Mouse (Mus musculus) spleen, postnatal 14 days (tissue): ENCODE measurements around the gene Zmynd8.
A peak's percentile ranks its signal among the peaks of the same experiment; 100 is the strongest.
"Not testable (repeated sequence)": the region's sequence is repeated elsewhere in the genome, so short reads cannot be mapped to it uniquely, and the experiment has no call there.

Source experiments
- DNase-seq, 2 experiments: peaks; one replicate each; pipeline ENCODE4 v3.0.0; 2021 to 2022; ENCODE audit warnings: low spot score in 2 of 2

The Zmynd8 gene

DNA sequence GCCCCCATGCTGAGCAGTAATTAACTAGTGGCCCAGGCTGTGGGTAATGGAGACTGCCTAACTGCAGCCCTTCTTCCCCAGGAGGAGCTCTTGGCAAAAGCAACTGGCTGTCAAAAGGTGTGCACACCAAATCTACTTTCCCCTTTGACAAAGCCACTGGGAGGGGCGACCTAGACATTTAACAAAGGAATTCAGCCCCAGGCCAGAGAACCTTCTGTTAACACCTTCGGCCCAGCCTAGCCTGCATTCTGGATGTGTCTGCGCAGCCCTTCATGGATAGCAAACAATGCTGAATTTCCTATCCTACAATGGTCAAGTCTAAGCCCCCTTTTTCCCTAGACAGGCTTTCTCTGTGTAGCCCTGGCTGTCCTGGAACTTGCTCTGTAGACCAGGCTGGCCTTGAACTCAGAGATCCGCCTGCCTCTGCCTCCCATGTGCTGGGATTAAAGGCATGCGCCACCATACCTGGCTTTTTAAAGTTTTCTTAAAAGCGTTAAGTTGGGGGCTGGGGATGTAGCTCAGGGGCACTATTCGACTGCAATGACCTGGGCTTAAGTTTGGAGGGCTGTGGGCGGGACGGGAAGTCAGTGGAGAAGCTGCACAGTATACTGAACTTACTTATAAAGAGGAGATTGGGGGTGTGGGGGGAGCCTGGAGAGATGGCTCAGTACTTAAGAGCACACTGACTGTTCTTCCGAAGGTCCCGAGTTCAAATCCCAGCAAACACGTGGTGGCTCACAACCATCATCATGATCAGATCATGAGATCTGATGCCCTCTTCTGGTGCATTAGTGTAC is 90.4 kb downstream of the Zmynd8 start:
- DNase-seq: no peak

DNA sequence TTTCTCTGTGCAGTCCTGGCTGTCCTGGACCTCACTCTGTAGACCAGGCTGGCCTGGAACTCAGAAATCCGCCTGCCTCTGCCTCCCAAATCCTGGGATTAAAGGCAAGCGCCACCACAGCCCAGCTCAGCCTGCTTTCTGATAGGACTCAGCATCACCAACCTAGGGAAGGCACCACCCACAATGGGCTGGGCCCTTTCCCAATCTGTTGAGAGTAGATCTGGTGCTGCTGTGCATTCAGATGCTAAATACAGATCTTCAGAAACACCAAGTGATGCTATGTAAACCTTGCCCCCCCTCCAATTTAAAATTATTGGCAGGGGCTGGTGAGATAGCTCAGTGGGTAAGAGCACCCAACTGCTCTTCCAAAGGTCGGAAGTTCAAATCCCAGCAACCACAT is 98.6 kb downstream of the Zmynd8 start:
- DNase-seq: not testable (repeated sequence)

DNA sequence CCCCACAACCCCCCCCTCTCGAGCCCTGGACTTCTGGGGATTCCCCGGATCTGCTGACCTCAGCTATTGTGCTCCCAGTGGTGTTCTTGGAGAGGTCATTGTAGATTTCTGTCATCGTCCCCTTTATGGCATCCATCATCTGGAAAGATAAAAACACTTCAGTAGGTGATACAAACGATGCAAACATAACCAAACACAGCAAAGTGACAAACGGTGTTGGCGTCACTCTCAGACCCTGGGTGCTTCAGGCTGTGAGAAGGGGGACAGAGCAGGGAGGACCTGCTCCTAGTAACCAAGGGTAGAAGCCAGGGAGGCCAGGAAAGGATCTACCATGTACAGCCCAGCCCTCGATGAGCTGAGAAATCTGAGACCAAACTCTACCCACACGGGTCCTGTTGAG is 100.9 kb downstream of the Zmynd8 start:
- no peak for DNase-seq

DNA sequence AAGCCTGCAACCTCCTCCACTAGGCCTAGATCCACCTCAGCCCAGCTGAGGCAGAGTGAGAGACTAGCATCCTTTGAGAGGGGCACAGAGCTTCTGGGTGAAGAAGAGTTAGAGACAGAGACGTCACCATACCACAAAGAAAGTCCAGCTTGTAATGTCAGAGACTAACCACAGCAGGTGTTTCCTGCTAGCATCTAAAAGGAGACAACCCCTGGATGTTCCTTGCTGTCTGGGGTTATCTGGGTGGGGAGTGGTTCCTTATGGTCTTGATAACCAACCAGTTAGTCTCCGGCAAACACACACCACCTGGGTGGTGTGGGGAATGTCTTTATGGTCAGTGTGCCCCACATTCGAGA is 105.6 kb downstream of the Zmynd8 start:
- no peak for DNase-seq

DNA sequence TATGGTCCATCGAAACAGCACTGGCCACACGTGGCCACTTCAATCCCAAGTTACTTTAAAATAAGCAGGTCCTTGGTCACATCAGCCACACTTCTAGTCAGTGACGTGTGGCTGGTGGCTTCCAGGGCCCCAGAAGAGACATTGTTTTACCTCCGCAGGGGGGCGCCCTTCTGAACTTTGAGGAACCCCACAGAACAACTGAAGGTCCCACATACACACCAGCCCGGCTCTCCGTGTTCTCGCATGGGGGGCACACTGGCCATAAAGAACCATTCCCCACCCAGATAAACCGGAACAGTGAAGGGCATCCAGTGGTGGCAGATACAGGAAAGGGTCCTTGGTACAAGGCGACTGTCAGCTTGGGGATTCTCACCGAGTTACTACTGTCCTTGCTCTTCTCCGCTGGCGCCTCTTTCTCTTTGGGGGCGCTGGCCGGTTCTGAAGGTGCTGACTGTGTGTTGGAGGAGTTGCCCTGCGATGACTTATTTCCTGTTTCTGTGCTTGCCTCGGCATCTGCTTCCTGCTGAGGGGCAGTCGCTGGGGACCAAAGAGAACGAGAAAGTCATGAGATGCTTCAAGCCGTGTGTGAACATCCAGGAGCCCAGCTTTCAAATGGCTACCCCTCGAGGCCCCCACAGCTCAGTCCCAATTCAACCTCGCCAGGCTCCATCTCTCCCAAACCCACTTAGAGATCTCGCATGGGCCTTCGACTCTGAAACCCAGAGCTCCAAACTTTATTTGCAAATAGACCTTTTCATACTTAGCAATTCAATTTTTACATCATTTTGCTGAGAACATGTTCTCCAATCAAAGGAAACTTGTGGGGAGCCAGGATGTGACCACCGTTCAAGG is 106.2 kb downstream of the Zmynd8 start:
- DNase-seq: peak in 1 of 2 experiments; percentile 12

DNA sequence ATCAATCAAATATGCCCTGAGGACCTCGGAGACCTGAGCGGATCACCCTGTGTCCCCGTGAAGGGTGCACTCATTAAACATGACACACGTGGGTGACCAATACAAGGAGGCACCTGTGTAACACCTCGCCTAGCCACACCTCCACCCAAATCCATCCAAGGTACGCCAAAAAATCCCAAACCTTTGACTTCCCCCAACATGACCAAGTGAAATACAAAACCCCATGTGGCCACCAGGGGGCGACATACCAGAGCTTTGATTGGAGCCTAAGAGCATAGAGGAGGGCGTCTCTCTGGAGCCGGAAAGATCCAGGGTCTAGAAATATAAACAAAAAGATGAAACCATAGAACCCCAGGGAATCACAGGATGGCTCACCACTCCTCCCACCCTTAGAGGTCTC is 107.2 kb downstream of the Zmynd8 start:
- peak; percentile 37 to 65 for DNase-seq

DNA sequence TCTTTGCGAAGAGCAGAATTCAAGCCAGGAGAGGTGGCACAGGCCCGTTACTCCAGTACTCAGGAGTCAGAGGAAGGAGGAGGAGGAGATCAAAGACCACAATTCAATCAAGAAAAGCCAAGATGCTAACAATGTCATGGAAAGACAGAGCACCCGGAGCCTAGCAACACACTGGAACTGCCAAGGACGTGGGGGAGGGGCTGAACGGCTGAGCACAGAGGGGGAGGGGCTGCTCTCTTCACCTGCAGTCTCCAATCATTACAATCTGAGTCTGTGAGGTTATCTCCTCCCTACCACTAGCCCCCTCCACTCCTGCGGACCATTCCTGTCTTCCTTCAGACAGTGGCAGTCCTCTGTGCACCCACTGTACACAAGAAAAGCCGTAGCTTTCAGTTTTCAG is 107.8 kb downstream of the Zmynd8 start:
- no peak for DNase-seq

DNA sequence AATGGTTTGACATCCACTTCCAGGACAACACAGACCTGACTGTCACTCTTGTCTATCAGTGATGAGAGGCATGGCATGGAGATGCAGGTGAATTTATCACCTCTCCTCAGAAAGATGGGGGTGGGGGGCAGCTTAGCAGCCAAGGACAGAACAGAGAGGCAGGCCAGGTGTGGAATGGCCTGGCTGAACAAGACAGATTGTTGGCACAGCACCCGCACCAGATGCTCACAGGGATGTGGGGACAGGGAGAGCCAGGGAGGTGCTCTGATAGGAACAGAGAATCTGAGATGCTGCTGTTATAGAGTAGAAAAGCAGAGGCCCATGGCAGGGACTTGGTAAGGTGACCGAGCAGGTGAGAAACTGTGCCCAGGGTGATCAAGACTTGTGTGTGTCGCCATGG is 109.1 kb downstream of the Zmynd8 start:
- DNase-seq: no peak

DNA sequence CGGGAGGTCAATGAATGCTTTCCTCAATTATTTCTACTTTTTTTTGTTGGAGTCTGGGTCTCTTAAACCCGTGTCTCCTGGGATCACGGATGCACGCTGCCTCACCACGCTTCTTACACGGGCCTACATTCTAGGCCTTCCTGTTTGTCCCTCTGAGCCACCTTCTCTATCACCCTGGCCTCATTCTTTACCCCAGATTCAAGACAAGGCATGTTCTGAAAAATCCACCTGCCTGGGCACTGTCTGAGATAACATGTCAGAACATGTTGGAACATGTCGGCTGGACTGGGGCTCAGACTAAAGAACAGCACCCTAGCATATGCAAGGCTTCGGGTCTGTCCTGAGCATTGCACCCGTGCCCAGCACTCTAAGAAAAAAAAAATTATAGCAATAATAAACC is 110.0 kb downstream of the Zmynd8 start:
- no peak for DNase-seq

DNA sequence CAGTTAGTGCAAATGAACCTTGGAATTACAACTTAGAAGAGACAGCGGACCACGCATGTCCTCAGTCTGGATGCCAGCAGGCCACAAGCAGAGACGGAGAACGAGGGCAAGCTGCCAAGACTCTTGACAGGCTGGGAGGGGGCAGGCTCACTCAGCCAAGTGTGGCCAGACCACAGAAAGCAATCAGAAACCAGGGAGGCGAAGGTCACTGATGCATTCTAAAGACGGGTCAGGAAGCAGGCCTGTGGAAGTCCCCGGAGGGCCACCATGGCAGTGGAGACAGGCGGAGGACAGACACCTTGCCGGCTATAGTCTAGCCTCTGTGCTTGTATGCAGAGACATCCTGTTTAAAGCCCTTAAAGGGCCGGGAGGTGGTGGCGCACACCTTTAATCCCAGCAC is 110.8 kb downstream of the Zmynd8 start:
- no peak for DNase-seq

DNA sequence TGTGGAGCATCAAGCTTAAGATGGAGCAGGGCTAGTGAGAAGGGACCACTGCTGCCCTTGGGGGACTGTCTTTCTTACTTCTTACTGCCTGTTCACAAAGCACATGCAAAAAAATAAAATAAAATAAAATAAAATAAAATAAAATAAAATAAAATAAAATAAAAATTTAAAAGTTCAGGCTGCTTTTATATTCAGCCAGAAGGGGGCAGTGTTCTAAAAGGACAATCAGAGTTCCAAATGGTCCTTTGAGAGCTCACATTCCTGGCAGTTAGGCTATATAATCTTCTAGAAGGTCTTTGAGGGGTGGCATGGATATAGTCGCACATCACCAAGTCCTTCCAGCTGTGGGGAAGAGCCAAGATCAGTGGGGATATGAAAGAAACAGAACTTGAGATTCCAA is 112.3 kb downstream of the Zmynd8 start:
- no peak for DNase-seq

DNA sequence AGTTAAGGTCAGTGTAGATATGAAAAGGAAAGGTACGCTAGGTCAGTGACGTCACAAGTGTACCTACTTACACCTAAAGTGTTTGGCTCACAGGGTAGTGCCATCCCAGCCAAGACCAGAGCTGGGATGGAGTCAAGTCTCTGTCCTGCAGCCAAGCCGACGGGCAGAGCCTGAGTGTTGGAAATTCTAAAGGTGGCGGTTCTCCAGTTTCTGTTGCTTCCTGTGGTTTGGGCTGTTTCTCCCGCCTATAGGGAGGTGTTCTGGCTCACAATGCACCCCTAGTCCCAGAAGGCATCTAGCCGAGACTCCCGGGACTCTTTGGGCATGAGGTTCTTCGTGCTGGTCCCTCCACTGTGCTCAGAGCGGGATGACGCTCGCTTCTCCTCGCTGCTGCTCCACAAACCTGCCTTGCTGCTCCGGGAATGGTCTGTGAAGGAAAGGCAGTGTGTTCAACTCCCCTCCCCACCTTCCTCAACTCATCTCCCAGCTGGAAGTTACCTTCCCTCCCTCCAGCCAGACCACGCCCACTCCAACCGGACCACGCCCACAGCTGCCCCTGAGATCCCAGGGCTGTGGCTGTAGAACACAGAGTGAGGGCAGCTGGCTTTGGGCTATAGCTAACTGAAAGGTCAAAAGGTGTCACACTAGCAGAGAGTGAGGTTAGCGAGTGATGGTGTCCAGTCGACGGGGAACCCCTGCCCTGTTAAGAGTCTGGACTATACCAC is 113.3 kb downstream of the Zmynd8 start:
- no peak for DNase-seq

DNA sequence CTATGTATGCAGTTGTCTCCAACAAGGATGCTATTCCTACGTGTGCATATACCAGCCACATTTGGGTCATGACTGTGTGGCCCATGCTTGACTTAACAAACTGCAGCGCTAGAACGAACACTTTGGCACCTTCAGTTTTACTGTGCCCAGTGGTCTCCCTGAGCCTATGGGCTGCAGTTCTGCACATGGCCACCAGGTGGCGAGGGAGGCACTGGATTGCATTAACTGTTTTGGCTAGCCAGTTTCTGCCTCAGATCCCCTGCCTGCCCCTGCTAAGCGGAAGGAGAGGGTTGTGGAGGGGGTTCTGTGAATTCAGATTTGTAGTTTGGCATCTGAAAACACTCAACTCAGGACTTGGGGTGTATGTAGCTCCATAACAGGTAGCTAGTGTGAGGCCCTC is 116.5 kb downstream of the Zmynd8 start:
- DNase-seq: peak; percentile 50 to 71

DNA sequence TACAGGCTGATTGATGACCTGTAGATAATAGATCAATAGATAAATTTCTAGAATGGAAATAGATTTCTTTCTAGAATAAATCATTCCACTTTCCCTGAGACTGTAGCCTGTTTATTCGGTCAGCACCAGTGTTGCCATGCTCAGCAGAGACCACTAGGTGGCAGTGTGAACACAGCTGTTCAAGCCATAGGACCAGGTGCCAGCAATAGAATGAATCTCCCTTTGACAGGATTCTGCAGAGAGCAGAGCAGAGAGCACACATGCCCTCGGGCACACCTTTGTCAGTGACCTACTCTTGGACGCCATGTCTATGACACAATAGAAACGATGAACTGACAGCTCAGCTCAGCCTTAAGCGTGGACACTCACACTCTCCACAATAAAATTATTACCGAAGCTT is 119.9 kb downstream of the Zmynd8 start:
- DNase-seq: peak; percentile 26 to 59

DNA sequence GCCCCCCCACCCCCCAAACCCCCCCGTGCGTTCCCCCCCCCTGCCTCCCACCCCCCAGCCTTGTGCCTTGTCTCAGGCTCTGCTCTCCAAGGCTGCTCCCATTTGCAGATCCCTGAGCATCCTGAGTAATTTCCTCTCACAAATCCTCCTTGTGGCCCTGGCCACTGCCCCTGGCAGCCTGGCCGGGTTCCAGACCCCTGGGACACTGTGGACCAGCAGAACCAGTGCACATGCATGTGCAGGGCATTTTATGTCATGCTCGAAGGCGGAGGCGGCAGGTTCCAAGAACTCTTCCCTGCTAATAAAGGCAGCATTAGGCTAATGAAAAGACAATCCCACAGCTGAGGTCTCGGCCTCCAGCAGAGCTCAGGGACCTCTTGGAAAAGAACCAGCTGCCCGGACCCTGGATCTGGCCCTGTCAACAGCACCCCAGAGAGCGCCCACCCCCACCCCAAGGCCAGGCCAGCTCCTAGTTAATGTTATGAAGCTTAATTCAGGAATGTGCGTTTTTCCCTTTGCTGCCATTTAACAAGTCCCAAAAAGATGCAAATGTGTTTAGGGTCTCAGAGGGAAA is 129.4 kb downstream of the Zmynd8 start:
- no peak for DNase-seq

DNA sequence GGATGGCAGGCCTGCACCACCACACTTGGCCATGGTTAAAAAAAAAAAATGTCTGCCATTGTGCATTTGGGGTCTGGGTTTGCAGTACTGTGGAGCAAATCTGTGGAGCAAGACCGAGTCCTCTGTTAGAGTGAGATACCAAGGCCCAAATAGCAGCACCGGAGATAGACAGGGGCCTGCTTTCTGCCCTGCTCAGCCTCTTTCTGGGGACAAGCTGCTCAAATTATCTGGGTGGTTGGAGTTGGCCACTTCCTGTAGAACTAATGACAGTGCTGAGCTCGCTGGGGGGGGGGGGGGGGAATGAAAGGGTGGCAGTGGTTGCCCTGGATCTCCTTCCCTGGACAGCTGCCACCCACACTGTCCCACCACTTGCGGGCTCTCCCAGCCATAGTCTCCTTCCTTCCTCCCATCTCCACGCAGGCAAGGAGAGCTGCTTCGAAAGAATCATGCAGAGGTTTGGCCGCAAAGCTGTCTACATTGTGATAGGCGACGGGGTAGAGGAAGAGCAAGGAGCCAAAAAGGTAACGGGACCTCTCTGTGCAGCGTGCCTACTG is 129.9 kb downstream of the Zmynd8 start:
- no peak for DNase-seq

DNA sequence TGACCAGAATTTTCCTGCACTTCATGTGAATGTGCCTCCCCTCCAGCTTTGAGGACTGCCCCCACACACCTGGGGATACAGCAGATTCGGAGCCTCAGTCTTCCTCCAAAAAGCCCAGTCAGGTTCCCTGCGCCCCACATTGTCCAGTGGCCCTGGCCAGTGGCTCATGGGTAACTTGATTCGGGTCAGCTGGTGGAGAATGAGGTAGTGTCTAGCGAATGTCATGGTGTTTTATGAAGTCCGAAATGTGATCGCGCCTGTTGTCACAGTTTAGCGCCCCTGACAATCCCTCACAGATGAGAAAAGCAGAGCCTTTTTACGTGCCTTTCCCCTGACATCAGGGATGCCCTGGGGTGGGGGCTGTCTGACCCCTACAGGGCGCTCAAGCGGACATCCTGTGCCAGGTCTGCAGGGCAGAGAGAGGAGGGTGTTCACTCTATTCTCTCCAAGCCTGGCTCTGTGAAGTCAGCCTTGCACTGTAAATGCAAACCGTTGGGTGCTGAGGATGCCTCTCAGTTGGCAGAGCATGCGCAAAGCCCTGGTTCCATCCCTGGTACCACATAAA is 139.3 kb downstream of the Zmynd8 start:
- DNase-seq: no peak

DNA sequence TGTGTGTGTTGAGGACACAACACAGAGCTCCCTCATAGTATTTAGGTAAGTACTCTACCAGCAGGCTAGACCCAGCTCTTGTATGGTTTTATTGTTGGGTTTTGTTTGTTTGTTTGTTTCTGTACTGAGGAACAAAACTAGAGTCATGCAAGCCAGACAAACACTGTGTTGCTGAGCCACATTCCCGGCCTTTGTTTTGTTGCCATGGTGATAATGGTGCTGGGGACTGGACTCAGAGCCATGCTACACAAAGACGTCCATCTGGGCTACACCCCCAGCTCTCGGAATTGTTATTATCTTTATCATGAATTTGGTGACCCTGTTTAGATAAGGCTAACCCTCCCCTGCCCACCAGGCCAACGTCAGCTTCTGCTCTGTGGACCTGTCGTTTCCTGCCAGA is 140.3 kb downstream of the Zmynd8 start:
- no peak for DNase-seq

DNA sequence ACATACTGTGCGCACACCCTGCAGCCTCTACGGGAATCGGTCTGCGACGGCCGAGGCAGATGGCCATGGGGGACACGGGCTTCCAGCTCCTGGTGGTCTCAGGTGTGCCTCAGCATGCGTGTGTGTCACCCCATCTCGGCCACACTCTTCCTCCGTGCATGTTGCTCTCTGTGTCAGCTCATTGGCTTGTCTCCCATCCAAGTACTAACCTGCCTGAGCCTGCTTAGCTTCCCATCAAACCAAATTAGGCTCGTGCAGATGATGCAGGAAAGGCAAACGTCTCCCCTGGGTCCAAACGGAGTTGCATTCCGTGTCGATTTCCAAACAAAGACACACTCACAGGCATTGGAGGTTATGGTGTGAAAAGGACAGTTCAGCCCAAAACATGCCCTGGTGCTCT is 141.0 kb downstream of the Zmynd8 start:
- DNase-seq: no peak

DNA sequence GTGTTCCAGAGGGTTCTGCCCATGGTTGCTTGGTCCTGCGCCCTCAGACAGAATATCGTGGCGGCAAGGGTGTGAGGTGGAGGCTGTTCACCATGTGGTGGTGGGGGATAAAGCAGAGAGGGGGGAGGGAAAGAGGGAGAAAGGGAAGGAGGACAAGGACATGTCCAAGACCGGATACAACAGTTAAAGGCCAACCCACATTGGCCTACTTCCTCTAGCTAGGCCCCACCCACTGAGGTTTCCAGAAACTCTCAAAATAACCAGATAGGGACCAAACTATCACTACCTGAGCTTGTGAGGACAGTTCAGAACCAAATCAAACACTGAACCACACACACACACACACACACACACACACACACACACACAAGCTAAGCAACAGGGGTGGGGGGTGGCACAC is 146.1 kb downstream of the Zmynd8 start:
- DNase-seq: no peak

DNA sequence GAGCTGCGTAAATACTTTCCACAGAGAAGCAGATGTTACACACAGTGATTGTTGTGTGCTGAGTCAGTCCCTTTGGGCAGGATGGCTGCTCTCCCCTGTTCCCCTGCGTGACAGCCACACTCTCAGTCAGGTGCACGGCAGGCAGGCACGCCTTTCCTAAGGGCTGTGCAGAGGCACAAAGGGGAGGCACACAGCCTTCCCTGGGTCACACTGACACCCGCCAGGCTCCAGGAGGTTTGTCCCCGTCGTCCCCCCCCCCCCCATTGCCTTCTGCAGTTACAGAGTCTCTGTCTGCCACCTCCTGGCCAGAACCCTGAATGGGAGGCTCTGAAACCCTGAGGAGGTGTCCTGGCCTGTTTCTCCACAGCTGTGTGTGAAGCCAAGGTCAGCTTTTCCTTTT is 147.7 kb downstream of the Zmynd8 start:
- DNase-seq: no peak

DNA sequence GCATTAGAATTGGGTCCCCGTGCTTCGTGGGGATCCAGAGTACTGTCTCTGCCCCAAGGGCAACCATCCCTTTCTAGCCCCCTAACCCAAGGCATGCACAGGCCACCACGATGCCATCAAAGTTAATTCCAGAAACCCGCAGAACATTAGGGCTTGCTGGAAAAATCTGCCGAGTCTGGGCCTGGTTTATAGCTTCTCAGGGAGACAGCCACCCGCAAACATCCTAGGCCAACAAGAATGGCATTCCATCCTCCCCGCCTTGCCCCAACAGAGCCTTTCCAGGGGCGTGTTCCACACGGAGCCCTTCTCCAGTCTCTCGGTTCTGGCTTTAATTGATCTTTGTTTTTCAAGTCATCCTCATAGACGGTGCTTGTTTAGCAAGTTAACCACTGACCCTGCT is 150.4 kb downstream of the Zmynd8 start:
- no peak for DNase-seq
